Comparison of ENCODE assay signal across 9 mouse cellular contexts in genomic region chr9:120586546-120586945, GRCm38 (mm10). TPM values are rescaled to one million over a fixed set of nuclear protein-coding genes. Genes with fewer than 3 reads are reported as not detected.
A peak's percentile ranks its signal among the peaks of the same experiment; 100 is the strongest.
DNase-seq lines count a peak whose midpoint lies in the region; ATAC-seq and TF ChIP-seq lines count a peak whose summit lies in the region.
"Had no signal": no experiment of that assay in that cellular context is flagged by ENCODE, and none has a peak within 500 bp of the region (broad histone marks: within the 10 kb centered on the region; RNA-seq: fewer than 3 reads in every experiment).

No protein-coding gene starts in this region.

- peaks cover 21% of the 10 kb centered on the region for H3K4me1 ChIP-seq in midbrain, embryonic 10.5 days
- peaks cover 9% of the 10 kb centered on the region for H3K4me1 ChIP-seq in midbrain, embryonic 16.5 days (ENCODE audit: control insufficient read depth, insufficient read depth, low read length)
- H3K4me1 ChIP-seq in cortical plate, adult 2 months (ENCODE audit: control insufficient read depth, insufficient read depth, low read length), result no peaks in the 10 kb centered on the region

- peak; percentile 82 for TF ChIP-seq CTCF in cortical plate, adult 2 months (IDR thresholded peaks at IDR 0.05; ENCODE audit: extremely low read depth, insufficient read depth, low read length)

- 22% methylated on average over 3 of the region's 3 CpGs for WGBS in midbrain, embryonic 10.5 days
- 12% methylated on average over 3 of the region's 3 CpGs for WGBS in midbrain, embryonic 16.5 days

- H3K27ac ChIP-seq in midbrain, embryonic 10.5 days (replicated peaks), result no peak overlapping the region
- no peak overlapping the region for H3K27ac ChIP-seq in midbrain, embryonic 16.5 days (ENCODE audit: low read length)
- H3K27ac ChIP-seq in cortical plate, adult 2 months (ENCODE audit: insufficient read depth, low read length), result no peak overlapping the region
- H3K27ac ChIP-seq: neural tube, embryonic 13.5 days had no signal

- DNase-seq in midbrain, embryonic 10.5 days (ENCODE audit: low spot score), result peak; percentile 81
- peak; percentile 87 for DNase-seq in R1 (ENCODE audit: low read depth, low spot score)
- DNase-seq in heart, postnatal 14 days, result peak; percentile 75 to 86
- peak; percentile 78 for DNase-seq in left cerebral cortex, postnatal 4 days
- peak; percentile 93 for DNase-seq in retina, embryonic 14.5 days (ENCODE audit: low spot score)
- DNase-seq in yolk sac, embryonic 10.5 days (ENCODE audit: low spot score), result peak; percentile 60

- no peak overlapping the region for H3K4me3 ChIP-seq in midbrain, embryonic 10.5 days
- no peak overlapping the region for H3K4me3 ChIP-seq in midbrain, embryonic 16.5 days (ENCODE audit: low read depth, low read length)
- H3K4me3 ChIP-seq in cortical plate, adult 2 months (ENCODE audit: insufficient read depth, low read length), result no peak overlapping the region
- H3K4me3 ChIP-seq: neural tube, embryonic 13.5 days had no signal

- no peak for TF ChIP-seq POLR2A in cortical plate, adult 2 months (IDR thresholded peaks at IDR 0.05; ENCODE audit: extremely low read depth, insufficient read depth, low read length)

- no peaks in the 10 kb centered on the region for H3K36me3 ChIP-seq in midbrain, embryonic 10.5 days
- H3K36me3 ChIP-seq in midbrain, embryonic 16.5 days (ENCODE audit: control insufficient read depth, insufficient read depth, low read length), result no peaks in the 10 kb centered on the region
- H3K36me3 ChIP-seq: neural tube, embryonic 13.5 days had no signal

- H3K9ac ChIP-seq in midbrain, embryonic 16.5 days (ENCODE audit: low read depth, low read length), result no peak overlapping the region
- H3K9ac ChIP-seq: neural tube, embryonic 13.5 days had no signal

- H3K27me3 ChIP-seq in midbrain, embryonic 10.5 days (ENCODE audit: low read depth, poor library complexity, severe bottlenecking), result no peaks in the 10 kb centered on the region
- no peaks in the 10 kb centered on the region for H3K27me3 ChIP-seq in midbrain, embryonic 16.5 days (ENCODE audit: control insufficient read depth, insufficient read depth, low read depth, low read length)
- H3K27me3 ChIP-seq: neural tube, embryonic 13.5 days had no signal

- no peak overlapping the region for H3K4me2 ChIP-seq in midbrain, embryonic 16.5 days (ENCODE audit: low read length)
- H3K4me2 ChIP-seq: neural tube, embryonic 13.5 days had no signal

- intact Hi-C loops in heart, postnatal 14 days (cut with DNase I), result loop anchor here (1.0 to 5.0 kb wide), 2 partner anchors 84 to 154 kb away; no protein-coding TSS in a partner anchor
- intact Hi-C loops in left cerebral cortex, postnatal 4 days (cut with DNase I), result loop anchor here (5.0 kb wide), 1 partner anchor 656 kb away; no protein-coding TSS in a partner anchor

- no peaks in the 10 kb centered on the region for H3K9me3 ChIP-seq in midbrain, embryonic 10.5 days (replicated peaks)
- H3K9me3 ChIP-seq in midbrain, embryonic 16.5 days (replicated peaks; ENCODE audit: control insufficient read depth, low read length, poor library complexity, severe bottlenecking), result no peaks in the 10 kb centered on the region
- H3K9me3 ChIP-seq: neural tube, embryonic 13.5 days had no signal

- ATAC-seq in midbrain, embryonic 16.5 days, result no peak

RNA-seq across cellular contexts. Expression of gene Rpl14, which starts 15.3 kb away (rescaled TPM):
- 691 and 854 TPM in 2 replicates for polyA plus RNA-seq in midbrain, embryonic 10.5 days (2016; fragmentation: Nextera tagmentation; extraction: Ambion mirVana)
- polyA plus RNA-seq in midbrain, embryonic 16.5 days (2015; fragmentation: Nextera tagmentation; extraction: Ambion mirVana), result 391 and 407 TPM in 2 replicates
- 326 and 355 TPM in 2 replicates for polyA plus RNA-seq in cortical plate, adult 2 months (2012; rRNA removed)
- 100 to 1,000 TPM; 270 to 309 TPM for total RNA-seq in heart, postnatal 14 days (2021)
- 100 to 1,000 TPM; 423 to 424 TPM for total RNA-seq in left cerebral cortex, postnatal 4 days (2021)

RNA-seq across cellular contexts. Expression of gene Entpd3, which starts 46.9 kb away (rescaled TPM):
- 0.06 and 0.07 TPM in 2 replicates for polyA plus RNA-seq in midbrain, embryonic 10.5 days (2016; fragmentation: Nextera tagmentation; extraction: Ambion mirVana)
- 4.4 and 5.5 TPM in 2 replicates for polyA plus RNA-seq in midbrain, embryonic 16.5 days (2015; fragmentation: Nextera tagmentation; extraction: Ambion mirVana)
- 7.0 and 8.0 TPM in 2 replicates for polyA plus RNA-seq in cortical plate, adult 2 months (2012; rRNA removed)
- under 1 TPM in 1 of 2 experiments, not detected in 1; 0.24 TPM for total RNA-seq in heart, postnatal 14 days (2021)
- 1 to 10 TPM; 5.4 to 5.6 TPM for total RNA-seq in left cerebral cortex, postnatal 4 days (2021)
